Mouse (Mus musculus): ENCODE measurements around the gene Zfhx3. TPM values are rescaled to one million over a fixed set of nuclear protein-coding genes. Genes with fewer than 3 reads are reported as not detected.

Gene Zfhx3
- polyA plus RNA-seq, 2 experiments, result 0.25 to 0.65 TPM

DNA sequence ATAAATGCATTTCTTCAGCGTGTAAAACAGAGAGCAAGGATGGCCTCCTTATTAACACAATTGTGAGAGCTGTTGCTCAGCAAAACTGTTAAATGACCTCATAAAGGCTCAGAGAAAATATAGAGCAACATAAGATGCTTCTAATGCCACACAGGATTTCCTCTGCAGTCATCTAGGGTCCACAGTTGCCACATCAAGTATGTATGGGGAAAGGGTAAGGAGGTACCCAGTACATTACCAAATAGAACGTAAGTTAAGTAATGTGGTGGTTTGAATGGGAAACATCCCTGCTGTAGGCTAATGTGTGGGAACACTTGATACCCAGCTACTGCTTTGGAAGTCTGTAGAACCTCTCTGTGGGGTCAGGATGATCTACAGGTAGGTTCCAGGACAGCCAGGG lies 695.4 kb downstream of the Zfhx3 start:
- H3K27me3 ChIP-seq (ENCODE audit: control insufficient read depth, insufficient read depth, low read length), result no peaks in the 10 kb centered on the region
- TF ChIP-seq EP300 (IDR thresholded peaks at IDR 0.05; ENCODE audit: low read depth) (no peak), CTCF (IDR thresholded peaks at IDR 0.05; ENCODE audit: low read depth) (no peak)
- no peak overlapping the region for H3K27ac ChIP-seq
- ATAC-seq (ENCODE audit: insufficient read depth) (no peak), DNase-seq (ENCODE audit: low read depth in 3 of 3, low spot score in 3 of 3) (no peak)
- no peak overlapping the region for H3K4me3 ChIP-seq (ENCODE audit: insufficient read depth in 1 of 2, low read depth in 2 of 2, low read length in 2 of 2)
- no peaks in the 10 kb centered on the region for H3K9me3 ChIP-seq (ENCODE audit: control insufficient read depth, low read length)
- no peak overlapping the region for H3K9ac ChIP-seq (replicated peaks)
- 68% methylated on average over 2 of the region's 2 CpGs for WGBS (ENCODE audit: insufficient replicate concordance)
- H3K36me3 ChIP-seq (replicated peaks; ENCODE audit: control insufficient read depth, insufficient read depth, low read depth), result no peaks in the 10 kb centered on the region
- H3K4me1 ChIP-seq (replicated peaks; ENCODE audit: control insufficient read depth in 2 of 2, insufficient read depth in 2 of 2, low read length in 1 of 2), result no peaks in the 10 kb centered on the region
- no peak overlapping the region for H3K4me2 ChIP-seq (ENCODE audit: low read depth)

GRCm38 (mm10) chr8:108645660-108646059 lies 703.2 kb downstream of the Zfhx3 start:
- no peak for TF ChIP-seq CTCF (IDR thresholded peaks at IDR 0.05; ENCODE audit: low read depth)
- TF ChIP-seq EP300 (IDR thresholded peaks at IDR 0.05; ENCODE audit: low read depth), result no peak
- no peaks in the 10 kb centered on the region for H3K27me3 ChIP-seq (ENCODE audit: control insufficient read depth, insufficient read depth, low read length)
- no peak for ATAC-seq (ENCODE audit: insufficient read depth)
- no peaks in the 10 kb centered on the region for H3K9me3 ChIP-seq (ENCODE audit: control insufficient read depth, low read length)
- DNase-seq (ENCODE audit: low read depth in 3 of 3, low spot score in 3 of 3), result no peak
- 52% methylated on average over 3 of the region's 3 CpGs for WGBS (ENCODE audit: insufficient replicate concordance)
- H3K27ac ChIP-seq, result no peak overlapping the region
- H3K4me3 ChIP-seq (ENCODE audit: insufficient read depth in 1 of 2, low read depth in 2 of 2, low read length in 2 of 2), result no peak overlapping the region
- no peaks in the 10 kb centered on the region for H3K36me3 ChIP-seq (replicated peaks; ENCODE audit: control insufficient read depth, insufficient read depth, low read depth)
- H3K4me1 ChIP-seq (replicated peaks; ENCODE audit: control insufficient read depth in 2 of 2, insufficient read depth in 2 of 2, low read length in 1 of 2), result peaks cover 0 to 7% of the 10 kb centered on the region in 2 experiments; a peak in 1 of 4 replicates
- H3K4me2 ChIP-seq (ENCODE audit: low read depth), result no peak overlapping the region
- H3K9ac ChIP-seq (replicated peaks), result no peak overlapping the region

GRCm38 (mm10) chr8:108647556-108647955 lies 705.1 kb downstream of the Zfhx3 start:
- DNase-seq (ENCODE audit: low read depth in 3 of 3, low spot score in 3 of 3) (no peak), ATAC-seq (ENCODE audit: insufficient read depth) (no peak)
- no peaks in the 10 kb centered on the region for H3K27me3 ChIP-seq (ENCODE audit: control insufficient read depth, insufficient read depth, low read length)
- no peaks in the 10 kb centered on the region for H3K9me3 ChIP-seq (ENCODE audit: control insufficient read depth, low read length)
- H3K4me1 ChIP-seq (replicated peaks; ENCODE audit: control insufficient read depth in 2 of 2, insufficient read depth in 2 of 2, low read length in 1 of 2), result peaks cover 0 to 7% of the 10 kb centered on the region in 2 experiments; a peak in 1 of 4 replicates
- H3K27ac ChIP-seq, result no peak overlapping the region
- TF ChIP-seq EP300 (IDR thresholded peaks at IDR 0.05; ENCODE audit: low read depth), result no peak
- no peak for TF ChIP-seq CTCF (IDR thresholded peaks at IDR 0.05; ENCODE audit: low read depth)
- no peak overlapping the region for H3K9ac ChIP-seq (replicated peaks)
- H3K36me3 ChIP-seq (replicated peaks; ENCODE audit: control insufficient read depth, insufficient read depth, low read depth), result no peaks in the 10 kb centered on the region
- 35% methylated on average over 8 of the region's 8 CpGs for WGBS (ENCODE audit: insufficient replicate concordance)
- H3K4me3 ChIP-seq (ENCODE audit: insufficient read depth in 1 of 2, low read depth in 2 of 2, low read length in 2 of 2), result no peak overlapping the region
- H3K4me2 ChIP-seq (ENCODE audit: low read depth), result no peak overlapping the region

DNA sequence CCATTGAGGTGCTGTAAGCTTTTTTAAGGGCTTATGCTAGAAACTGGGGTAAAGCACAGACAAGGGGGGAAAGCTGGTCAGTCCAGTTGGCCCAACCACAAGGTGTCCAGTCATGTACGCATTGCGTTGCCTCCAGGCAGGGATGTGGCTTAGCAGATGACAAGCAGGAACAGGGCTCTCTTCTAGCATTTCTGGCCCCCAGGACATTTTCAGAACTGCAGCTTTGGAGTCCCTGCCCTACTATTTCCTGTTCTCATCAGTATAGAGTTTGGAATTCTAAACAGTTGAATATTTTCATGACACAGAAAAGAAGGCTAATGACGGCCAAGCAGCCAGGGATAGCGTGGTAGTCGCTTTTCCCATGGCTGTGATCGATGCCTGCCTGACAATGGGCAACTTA lies 706.5 kb downstream of the Zfhx3 start:
- DNase-seq (ENCODE audit: low read depth in 3 of 3, low spot score in 3 of 3), result no peak
- Histone ChIP-seq H3K9ac (replicated peaks) (no peak overlapping the region), H3K4me1 (replicated peaks; ENCODE audit: control insufficient read depth in 2 of 2, insufficient read depth in 2 of 2, low read length in 1 of 2) (peaks cover 0 to 7% of the 10 kb centered on the region in 2 experiments; a peak in 1 of 4 replicates), H3K27ac (no peak overlapping the region), H3K27me3 (ENCODE audit: control insufficient read depth, insufficient read depth, low read length) (no peaks in the 10 kb centered on the region), H3K9me3 (ENCODE audit: control insufficient read depth, low read length) (no peaks in the 10 kb centered on the region), H3K4me3 (ENCODE audit: insufficient read depth in 1 of 2, low read depth in 2 of 2, low read length in 2 of 2) (no peak overlapping the region), H3K4me2 (ENCODE audit: low read depth) (no peak overlapping the region), H3K36me3 (replicated peaks; ENCODE audit: control insufficient read depth, insufficient read depth, low read depth) (no peaks in the 10 kb centered on the region)
- TF ChIP-seq EP300 (IDR thresholded peaks at IDR 0.05; ENCODE audit: low read depth), result no peak
- no peak for TF ChIP-seq CTCF (IDR thresholded peaks at IDR 0.05; ENCODE audit: low read depth)
- WGBS (ENCODE audit: insufficient replicate concordance), result 64% methylated on average over 6 of the region's 6 CpGs
- no peak for ATAC-seq (ENCODE audit: insufficient read depth)

DNA sequence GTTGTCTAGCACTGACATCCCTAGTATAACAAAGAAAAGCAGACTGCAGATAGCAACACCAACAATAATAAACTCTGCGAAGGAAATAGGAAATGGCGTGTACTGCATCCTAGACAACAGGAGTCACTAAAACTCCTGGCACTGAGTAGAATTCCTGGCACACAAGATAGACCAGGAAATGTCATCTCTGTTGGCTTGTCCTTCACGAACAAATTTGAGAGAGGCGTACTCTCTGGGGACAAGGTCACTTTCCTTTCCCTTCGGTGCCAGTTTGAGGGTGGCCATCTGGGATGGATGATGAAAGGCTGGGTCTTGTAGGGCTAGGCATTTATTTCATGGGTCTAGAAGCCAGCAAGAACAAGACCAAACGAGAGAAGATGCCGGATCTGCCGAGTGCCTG lies 708.4 kb downstream of the Zfhx3 start:
- Histone ChIP-seq H3K27me3 (ENCODE audit: control insufficient read depth, insufficient read depth, low read length) (no peaks in the 10 kb centered on the region), H3K4me1 (replicated peaks; ENCODE audit: control insufficient read depth in 2 of 2, insufficient read depth in 2 of 2, low read length in 1 of 2) (peaks cover 0 to 7% of the 10 kb centered on the region in 2 experiments; a peak in 1 of 4 replicates), H3K9me3 (ENCODE audit: control insufficient read depth, low read length) (no peaks in the 10 kb centered on the region), H3K36me3 (replicated peaks; ENCODE audit: control insufficient read depth, insufficient read depth, low read depth) (no peaks in the 10 kb centered on the region), H3K4me3 (ENCODE audit: insufficient read depth in 1 of 2, low read depth in 2 of 2, low read length in 2 of 2) (no peak overlapping the region), H3K27ac (no peak overlapping the region), H3K4me2 (ENCODE audit: low read depth) (no peak overlapping the region), H3K9ac (replicated peaks) (no peak overlapping the region)
- TF ChIP-seq EP300 (IDR thresholded peaks at IDR 0.05; ENCODE audit: low read depth) (no peak), CTCF (IDR thresholded peaks at IDR 0.05; ENCODE audit: low read depth) (no peak)
- DNase-seq (ENCODE audit: low read depth in 3 of 3, low spot score in 3 of 3) (no peak), ATAC-seq (ENCODE audit: insufficient read depth) (no peak)
- WGBS (ENCODE audit: insufficient replicate concordance), result 75% methylated on average over 8 of the region's 8 CpGs

Data from liver, embryonic 14.5 days (tissue).